Mouse (Mus musculus) midbrain, embryonic 10.5 days (tissue): ENCODE measurements around the gene B4galt1. TPM values are rescaled to one million over a fixed set of nuclear protein-coding genes. Genes with fewer than 3 reads are reported as not detected.

Experiments
- DNase-seq: peaks from one replicate; pipeline ENCODE4 v3.0.0-alpha.2; 2017; ENCODE audit warnings: low spot score
- H3K27ac ChIP-seq: fragments of 300-500 bp; sonication (generic); replicated peaks from 2 replicates; pipeline ENCODE4 v1.5.1; 2016; ENCODE audit warnings: mild to moderate bottlenecking
- H3K27me3 ChIP-seq: fragments of 300-500 bp; sonication (generic); 2 replicates; pipeline ENCODE4 v1.6.1; 2016; ENCODE audit warnings: low read depth, mild to moderate bottlenecking; ENCODE audit not compliant: poor library complexity, severe bottlenecking
- H3K36me3 ChIP-seq: fragments of 300-500 bp; sonication (generic); 2 replicates; pipeline ENCODE4 v1.6.1; 2016; ENCODE audit warnings: mild to moderate bottlenecking, moderate library complexity
- H3K4me1 ChIP-seq: fragments of 300-500 bp; sonication (generic); 2 replicates; pipeline ENCODE4 v1.6.1; 2016
- H3K4me3 ChIP-seq: fragments of 300-500 bp; sonication (generic); 2 replicates; pipeline ENCODE4 v1.5.1; 2016; ENCODE audit warnings: mild to moderate bottlenecking, moderate library complexity
- H3K9me3 ChIP-seq: fragments of 300-500 bp; sonication (generic); replicated peaks from 2 replicates; pipeline ENCODE4 v1.6.1; 2016; ENCODE audit warnings: mild to moderate bottlenecking
- WGBS: fragments of 180-500 bp; shearing (Covaris S2); methylation state at CpG from one replicate; pipeline ENCODE4 v1.1.7; 2016; 5-methylcytosine and 5-hydroxymethylcytosine counted together
- microRNA-seq: library from miRNA; unstranded; fragments of <30 nt; microRNA quantifications from one replicate; pipeline ENCODE4, GENCODE M21; 2017
- polyA plus RNA-seq: library from polyadenylated mRNA; unstranded; fragments of >200 nt; fragmentation: Nextera tagmentation; extraction: Ambion mirVana; gene quantifications from 2 replicates; pipeline ENCODE4 v1.2.1, GENCODE M21; 2016

Gene B4galt1
- polyA plus RNA-seq, 1 experiment from 2014 or later: 18.4 TPM

DNA sequence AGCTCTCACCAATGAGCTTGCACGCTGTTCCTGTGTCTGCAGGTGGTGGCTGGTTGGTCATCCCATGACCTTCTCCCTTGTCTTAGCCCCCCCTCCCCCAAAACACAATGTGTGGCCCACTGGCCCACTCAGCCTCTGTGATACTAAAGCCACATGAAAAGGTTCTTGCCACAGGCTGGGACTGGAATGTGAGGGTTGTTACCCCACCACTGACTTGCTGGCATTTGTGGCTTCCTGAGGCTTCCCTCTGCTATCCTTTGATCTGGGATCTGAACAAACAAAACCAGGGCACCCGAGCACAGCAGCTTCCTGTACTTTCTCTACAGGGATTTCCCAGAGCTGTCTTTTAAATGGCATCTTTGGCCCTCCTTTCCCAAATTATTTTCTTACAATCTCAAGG lies 76.7 kb downstream of the B4galt1 start:
- WGBS: 27% methylated on average over 2 of the region's 2 CpGs
- H3K4me3 ChIP-seq: no peak overlapping the region
- peak; percentile 33 for DNase-seq
- peaks cover 23% of the 10 kb centered on the region for H3K4me1 ChIP-seq
- no peaks in the 10 kb centered on the region for H3K9me3 ChIP-seq
- H3K36me3 ChIP-seq: no peaks in the 10 kb centered on the region
- no peaks in the 10 kb centered on the region for H3K27me3 ChIP-seq
- no peak overlapping the region for H3K27ac ChIP-seq

GRCm38 (mm10) chr4:40776416-40776815 lies 77.4 kb downstream of the B4galt1 start:
- peaks cover 23% of the 10 kb centered on the region for H3K4me1 ChIP-seq
- WGBS: 84% methylated on average over 4 of the region's 4 CpGs
- H3K27ac ChIP-seq: no peak overlapping the region
- H3K27me3 ChIP-seq: no peaks in the 10 kb centered on the region
- no peak overlapping the region for H3K4me3 ChIP-seq
- H3K9me3 ChIP-seq: no peaks in the 10 kb centered on the region
- no peaks in the 10 kb centered on the region for H3K36me3 ChIP-seq
- DNase-seq: no peak

GRCm38 (mm10) chr4:40774279-40775259 lies 79.2 kb downstream of the B4galt1 start:
- Histone ChIP-seq H3K4me1 (peaks cover 23% of the 10 kb centered on the region), H3K9me3 (no peaks in the 10 kb centered on the region), H3K4me3 (peak overlapping the region; percentile 34), H3K36me3 (no peaks in the 10 kb centered on the region), H3K27me3 (no peaks in the 10 kb centered on the region), H3K27ac (peak overlapping the region; percentile 73)
- DNase-seq: peak; percentile 78
- WGBS: 21% methylated on average over 12 of the region's 12 CpGs

GRCm38 (mm10) chr4:40759876-40760275 lies 93.9 kb downstream of the B4galt1 start:
- no peak for DNase-seq
- 0 out of 2 replicates have a peak, but pooled peaks cover 4% of the 10 kb centered on the region for H3K4me1 ChIP-seq

DNA sequence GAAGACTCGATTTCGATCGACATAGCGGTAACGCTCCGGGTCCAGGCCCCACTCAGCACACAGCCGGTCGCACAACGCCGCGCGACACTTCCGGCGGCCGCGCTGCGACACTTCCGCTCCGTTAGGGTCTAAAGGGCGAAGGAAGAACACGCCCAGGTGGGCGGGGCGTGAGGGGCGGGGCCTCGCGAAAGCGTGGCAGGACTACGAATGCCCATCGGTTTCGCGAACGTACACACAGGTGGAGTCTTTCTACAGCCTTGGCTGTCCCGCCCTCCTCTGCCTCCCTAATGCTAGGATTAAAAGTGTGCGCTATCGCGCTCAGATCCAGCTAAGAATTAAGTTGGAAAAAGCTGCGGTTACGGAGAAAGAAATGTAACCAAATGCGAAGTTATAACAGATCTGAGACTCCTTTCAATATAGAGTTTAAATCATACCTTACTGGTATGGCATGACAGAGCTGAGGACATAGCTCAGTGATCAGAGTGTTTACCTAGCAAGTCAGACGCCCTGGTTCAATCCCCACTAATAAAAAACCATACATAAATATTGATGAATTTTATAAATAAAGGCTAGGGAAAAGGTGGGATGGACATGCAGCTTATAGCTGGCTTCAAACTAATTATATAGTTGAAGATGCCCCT lies 95.9 kb downstream of the B4galt1 start, which contains the start of gene Smu1:
Gene Smu1 (minus strand): TSS at position 144 of the 641 bp plus-strand sequence.
- Histone ChIP-seq H3K27ac (peak within 1 kb of the TSS; percentile 92), H3K4me1 (0 out of 2 replicates have a peak, but pooled peaks cover 4% of the 10 kb centered on the region), H3K36me3 (peaks cover 31% of the 10 kb centered on the region), H3K4me3 (peak within 1 kb of the TSS; percentile 96), H3K27me3 (0 out of 2 replicates have a peak, but pooled peaks cover 4% of the 10 kb centered on the region), H3K9me3 (no peaks in the 10 kb centered on the region)
- peak; percentile 96 for DNase-seq
- WGBS: under 1% methylated on average over 40 of the region's 40 CpGs

More at GRCm38 (mm10) chr4:40759876-40760275, 93.9 kb downstream of the B4galt1 start:
- H3K9me3 ChIP-seq: no peaks in the 10 kb centered on the region
- 57% methylated on average over 5 of the region's 5 CpGs for WGBS
- no peak overlapping the region for H3K27ac ChIP-seq
- H3K36me3 ChIP-seq: peaks cover 11% of the 10 kb centered on the region
- no peak overlapping the region for H3K4me3 ChIP-seq
- H3K27me3 ChIP-seq: 0 out of 2 replicates have a peak, but pooled peaks cover 4% of the 10 kb centered on the region

GRCm38 (mm10) chr4:40757157-40757779 lies 96.5 kb downstream of the B4galt1 start:
- no peak for DNase-seq
- WGBS: under 1% methylated on average over 39 of the region's 39 CpGs

More at GRCm38 (mm10) chr4:40757157-40757779, 96.5 kb downstream of the B4galt1 start:
- peak overlapping the region; percentile 92 for H3K27ac ChIP-seq
- 0 out of 2 replicates have a peak, but pooled peaks cover 4% of the 10 kb centered on the region for H3K4me1 ChIP-seq
- H3K36me3 ChIP-seq: peaks cover 37% of the 10 kb centered on the region
- H3K9me3 ChIP-seq: no peaks in the 10 kb centered on the region
- 0 out of 2 replicates have a peak, but pooled peaks cover 4% of the 10 kb centered on the region for H3K27me3 ChIP-seq
- peak overlapping the region; percentile 96 for H3K4me3 ChIP-seq

Small RNA genes lying within 50 kb of the gene (microRNA-seq; reads per million reads assigned to microRNA genes)
- gene Gm24112: not detected
- gene Gm25931: not detected
- not detected for gene Mir5123

Other genes with a start within 250 kb of the B4galt1 start
- 37.8 and 49.9 TPM in 2 replicates for gene Aptx, start 150.8 kb downstream of the B4galt1 start, polyA plus RNA-seq
- 617 and 620 TPM in 2 replicates for gene Dnaja1, start 131.9 kb downstream of the B4galt1 start, polyA plus RNA-seq
- gene Smu1, start 96.1 kb downstream of the B4galt1 start, polyA plus RNA-seq: 197 and 199 TPM in 2 replicates
- not detected in 2 replicates for gene Spink4, start 66.0 kb upstream of the B4galt1 start, polyA plus RNA-seq
- 189 and 193 TPM in 2 replicates for gene Bag1, start 94.3 kb upstream of the B4galt1 start, polyA plus RNA-seq
- gene Chmp5, start 94.4 kb upstream of the B4galt1 start, polyA plus RNA-seq: 99.4 and 118 TPM in 2 replicates
- gene Nfx1, start 116.9 kb upstream of the B4galt1 start, polyA plus RNA-seq: 94.8 and 98.4 TPM in 2 replicates
- 0.10 TPM in 1 of 2 replicates, not detected in the other for gene Aqp7, start 194.1 kb upstream of the B4galt1 start, polyA plus RNA-seq
- 2.5 and 5.0 TPM in 2 replicates for gene Aqp3, start 244.2 kb upstream of the B4galt1 start, polyA plus RNA-seq